In genomic region chr6:52202362-52203120, GRCm38 (mm10) we compare ENCODE assay signal across 8 mouse cellular contexts. TPM values are rescaled to one million over a fixed set of nuclear protein-coding genes. Genes with fewer than 3 reads are reported as not detected.
A peak's percentile ranks its signal among the peaks of the same experiment; 100 is the strongest.
DNase-seq lines count a peak whose midpoint lies in the region; ATAC-seq and TF ChIP-seq lines count a peak whose summit lies in the region.
"Had no signal": no experiment of that assay in that cellular context is flagged by ENCODE, and none has a peak within 500 bp of the region (broad histone marks: within the 10 kb centered on the region; RNA-seq: fewer than 3 reads in every experiment).

No protein-coding gene starts in this region.

- no peak for TF ChIP-seq POLR2A in limb, embryonic 14.5 days (IDR thresholded peaks at IDR 0.05; ENCODE audit: borderline replicate concordance, extremely low read depth, insufficient read depth, insufficient read length)

- H3K4me1 ChIP-seq in lung, embryonic 14.5 days (ENCODE audit: insufficient read depth): no peaks in the 10 kb centered on the region; the same call in 1 of the 2 replicates
- peaks cover 30% of the 10 kb centered on the region for H3K4me1 ChIP-seq in hindbrain, embryonic 13.5 days (replicated peaks)
- peaks cover 40% of the 10 kb centered on the region for H3K4me1 ChIP-seq in limb, embryonic 14.5 days (ENCODE audit: control insufficient read depth, insufficient read depth, low read length)
- peaks cover 6% of the 10 kb centered on the region; the same call in 1 of the 2 replicates for H3K4me1 ChIP-seq in stomach, embryonic 16.5 days (ENCODE audit: control insufficient read depth, insufficient read depth, low read length)

- peak overlapping the region; percentile 97 for H3K27ac ChIP-seq in lung, embryonic 14.5 days (ENCODE audit: low read depth)
- peak overlapping the region; percentile 95 for H3K27ac ChIP-seq in hindbrain, embryonic 13.5 days
- no peak overlapping the region for H3K27ac ChIP-seq in limb, embryonic 14.5 days (replicated peaks; ENCODE audit: low read depth, low read length)
- peak overlapping the region; percentile 72 for H3K27ac ChIP-seq in stomach, embryonic 16.5 days (ENCODE audit: low read length)

- peak overlapping the region; percentile 100 for H3K9ac ChIP-seq in lung, embryonic 14.5 days
- peak overlapping the region; percentile 90 for H3K9ac ChIP-seq in hindbrain, embryonic 13.5 days
- 0 out of 2 replicates have a peak overlapping the region, but pooled peaks have one; percentile 56 for H3K9ac ChIP-seq in limb, embryonic 14.5 days (ENCODE audit: low read depth, low read length, severe bottlenecking)
- H3K9ac ChIP-seq in stomach, embryonic 16.5 days (ENCODE audit: low read length): peak overlapping the region; percentile 88

- no peaks in the 10 kb centered on the region for H3K9me3 ChIP-seq in lung, embryonic 14.5 days (ENCODE audit: low read depth, low read length)
- H3K9me3 ChIP-seq in hindbrain, embryonic 13.5 days: no peaks in the 10 kb centered on the region
- H3K9me3 ChIP-seq in limb, embryonic 14.5 days (ENCODE audit: control insufficient read depth, low read length): no peaks in the 10 kb centered on the region
- no peaks in the 10 kb centered on the region for H3K9me3 ChIP-seq in stomach, embryonic 16.5 days (replicated peaks; ENCODE audit: control insufficient read depth, low read length)

- no peak for TF ChIP-seq CTCF in lung, embryonic 14.5 days (IDR thresholded peaks at IDR 0.05; ENCODE audit: low read depth)

- peaks cover 24% of the 10 kb centered on the region for H3K36me3 ChIP-seq in lung, embryonic 14.5 days (ENCODE audit: insufficient read depth)
- no peaks in the 10 kb centered on the region for H3K36me3 ChIP-seq in hindbrain, embryonic 13.5 days
- peaks cover 39% of the 10 kb centered on the region for H3K36me3 ChIP-seq in limb, embryonic 14.5 days (ENCODE audit: control insufficient read depth, insufficient read depth, low read length)
- no peaks in the 10 kb centered on the region for H3K36me3 ChIP-seq in stomach, embryonic 16.5 days (ENCODE audit: control insufficient read depth, insufficient read depth, low read length)

- peak; percentile 53 for DNase-seq in lung, embryonic 14.5 days
- no peak for DNase-seq in lung, postnatal 36 days
- no peak for DNase-seq in limb, embryonic 14.5 days (ENCODE audit: low spot score)

- peak overlapping the region; percentile 87 for H3K4me2 ChIP-seq in lung, embryonic 14.5 days
- H3K4me2 ChIP-seq in hindbrain, embryonic 13.5 days: peak overlapping the region; percentile 64
- peak overlapping the region; percentile 91 for H3K4me2 ChIP-seq in limb, embryonic 14.5 days (replicated peaks; ENCODE audit: low read depth, low read length, severe bottlenecking)
- peak overlapping the region; percentile 84 for H3K4me2 ChIP-seq in stomach, embryonic 16.5 days (ENCODE audit: low read depth, low read length)

- no peak for ATAC-seq in lung, embryonic 14.5 days (ENCODE audit: insufficient read depth)
- no peak for ATAC-seq in hindbrain, embryonic 13.5 days (ENCODE audit: low FRiP score)
- no peak for ATAC-seq in limb, embryonic 14.5 days (ENCODE audit: low FRiP score, low read depth)
- ATAC-seq in stomach, embryonic 16.5 days (ENCODE audit: insufficient read depth, low FRiP score): no peak
- no peak for ATAC-seq in cerebellum, adult (ENCODE audit: insufficient number of reproducible peaks, low FRiP score, low TSS enrichment)
- no peak for ATAC-seq in inflammation-experienced regulatory T-cells, adult 6 months
- ATAC-seq: Patski had no signal

- H3K4me3 ChIP-seq in lung, embryonic 14.5 days (ENCODE audit: low read depth, low read length): peak overlapping the region; percentile 90
- peak overlapping the region; percentile 58 for H3K4me3 ChIP-seq in hindbrain, embryonic 13.5 days
- peak overlapping the region; percentile 46 for H3K4me3 ChIP-seq in limb, embryonic 14.5 days (replicated peaks; ENCODE audit: low read length)
- H3K4me3 ChIP-seq in stomach, embryonic 16.5 days (replicated peaks; ENCODE audit: low read length): peak overlapping the region; percentile 71

- H3K27me3 ChIP-seq in lung, embryonic 14.5 days (ENCODE audit: insufficient read depth, low read length): peaks cover 73% of the 10 kb centered on the region
- peaks cover 99% of the 10 kb centered on the region for H3K27me3 ChIP-seq in hindbrain, embryonic 13.5 days
- H3K27me3 ChIP-seq in limb, embryonic 14.5 days (ENCODE audit: control insufficient read depth, insufficient read depth, low read length): peaks cover 46% of the 10 kb centered on the region
- H3K27me3 ChIP-seq in stomach, embryonic 16.5 days (ENCODE audit: control insufficient read depth, insufficient read depth, low read length): peaks cover 24% of the 10 kb centered on the region
- H3K27me3 ChIP-seq: Patski had no signal

- 8% methylated on average over 22 of the region's 22 CpGs for WGBS in lung, embryonic 14.5 days
- 3% methylated on average over 22 of the region's 22 CpGs for WGBS in hindbrain, embryonic 13.5 days
- 43% methylated on average over 22 of the region's 22 CpGs for WGBS in limb, embryonic 14.5 days
- 14% methylated on average over 22 of the region's 22 CpGs for WGBS in stomach, embryonic 16.5 days

RNA-seq across cellular contexts. Expression of gene Hoxa5, which starts 1.8 kb away (rescaled TPM):
- 58.3 and 58.5 TPM in 2 replicates for polyA plus RNA-seq in lung, embryonic 14.5 days (2014; fragmentation: Nextera tagmentation; extraction: Ambion mirVana)
- 116 and 150 TPM in 2 replicates for polyA plus RNA-seq in hindbrain, embryonic 13.5 days (2015; fragmentation: Nextera tagmentation; extraction: Ambion mirVana)
- polyA plus RNA-seq in limb, embryonic 14.5 days (2012; rRNA removed): 11.0 and 12.3 TPM in 2 replicates
- polyA plus RNA-seq in limb, embryonic 14.5 days (2014; fragmentation: Nextera tagmentation; extraction: Ambion mirVana): 3.4 and 3.8 TPM in 2 replicates
- 8.8 and 11.0 TPM in 2 replicates for polyA plus RNA-seq in stomach, embryonic 16.5 days (2015; fragmentation: Nextera tagmentation; extraction: Ambion mirVana)
- not detected for polyA plus RNA-seq in inflammation-experienced regulatory T-cells, adult 6 months (2017; shearing (Covaris generic))

RNA-seq across cellular contexts. Expression of gene Hoxa6, which starts 6.0 kb away (rescaled TPM):
- polyA plus RNA-seq in lung, embryonic 14.5 days (2014; fragmentation: Nextera tagmentation; extraction: Ambion mirVana): 4.0 and 5.1 TPM in 2 replicates
- polyA plus RNA-seq in hindbrain, embryonic 13.5 days (2015; fragmentation: Nextera tagmentation; extraction: Ambion mirVana): 16.3 and 28.0 TPM in 2 replicates
- polyA plus RNA-seq in limb, embryonic 14.5 days (2012; rRNA removed): 3.9 and 4.3 TPM in 2 replicates
- 0.66 and 0.94 TPM in 2 replicates for polyA plus RNA-seq in limb, embryonic 14.5 days (2014; fragmentation: Nextera tagmentation; extraction: Ambion mirVana)
- polyA plus RNA-seq in stomach, embryonic 16.5 days (2015; fragmentation: Nextera tagmentation; extraction: Ambion mirVana): 1.3 and 1.4 TPM in 2 replicates
- polyA plus RNA-seq in inflammation-experienced regulatory T-cells, adult 6 months (2017; shearing (Covaris generic)): not detected

RNA-seq across cellular contexts. Expression of gene Hoxa3, which starts 10.6 kb away (rescaled TPM):
- 10.3 and 11.3 TPM in 2 replicates for polyA plus RNA-seq in lung, embryonic 14.5 days (2014; fragmentation: Nextera tagmentation; extraction: Ambion mirVana)
- 21.8 and 23.8 TPM in 2 replicates for polyA plus RNA-seq in hindbrain, embryonic 13.5 days (2015; fragmentation: Nextera tagmentation; extraction: Ambion mirVana)
- 12.0 and 15.9 TPM in 2 replicates for polyA plus RNA-seq in limb, embryonic 14.5 days (2012; rRNA removed)
- polyA plus RNA-seq in limb, embryonic 14.5 days (2014; fragmentation: Nextera tagmentation; extraction: Ambion mirVana): 2.7 and 3.4 TPM in 2 replicates
- polyA plus RNA-seq in stomach, embryonic 16.5 days (2015; fragmentation: Nextera tagmentation; extraction: Ambion mirVana): 6.0 and 7.4 TPM in 2 replicates
- not detected for polyA plus RNA-seq in inflammation-experienced regulatory T-cells, adult 6 months (2017; shearing (Covaris generic))

RNA-seq across cellular contexts. Expression of gene Gm28308, which starts 10.6 kb away (rescaled TPM):
- not detected in 2 replicates for polyA plus RNA-seq in lung, embryonic 14.5 days (2014; fragmentation: Nextera tagmentation; extraction: Ambion mirVana)
- polyA plus RNA-seq in hindbrain, embryonic 13.5 days (2015; fragmentation: Nextera tagmentation; extraction: Ambion mirVana): not detected in 2 replicates
- polyA plus RNA-seq in limb, embryonic 14.5 days (2012; rRNA removed): 3.2 and 4.6 TPM in 2 replicates
- 1.1 TPM in 1 of 2 replicates, not detected in the other for polyA plus RNA-seq in limb, embryonic 14.5 days (2014; fragmentation: Nextera tagmentation; extraction: Ambion mirVana)
- polyA plus RNA-seq in stomach, embryonic 16.5 days (2015; fragmentation: Nextera tagmentation; extraction: Ambion mirVana): not detected in 2 replicates
- polyA plus RNA-seq in inflammation-experienced regulatory T-cells, adult 6 months (2017; shearing (Covaris generic)): not detected

RNA-seq across cellular contexts. Expression of gene Hoxa4, which starts 11.0 kb away (rescaled TPM):
- 7.0 and 7.7 TPM in 2 replicates for polyA plus RNA-seq in lung, embryonic 14.5 days (2014; fragmentation: Nextera tagmentation; extraction: Ambion mirVana)
- polyA plus RNA-seq in hindbrain, embryonic 13.5 days (2015; fragmentation: Nextera tagmentation; extraction: Ambion mirVana): 14.5 and 14.8 TPM in 2 replicates
- polyA plus RNA-seq in limb, embryonic 14.5 days (2012; rRNA removed): 2.2 and 2.8 TPM in 2 replicates
- polyA plus RNA-seq in limb, embryonic 14.5 days (2014; fragmentation: Nextera tagmentation; extraction: Ambion mirVana): 0.57 and 1.0 TPM in 2 replicates
- 2.5 and 2.8 TPM in 2 replicates for polyA plus RNA-seq in stomach, embryonic 16.5 days (2015; fragmentation: Nextera tagmentation; extraction: Ambion mirVana)
- polyA plus RNA-seq in inflammation-experienced regulatory T-cells, adult 6 months (2017; shearing (Covaris generic)): not detected
